Mouse (Mus musculus): ENCODE results near the gene Vmn2r52. TPM values are rescaled to one million over a fixed set of nuclear protein-coding genes. Genes with fewer than 3 reads are reported as not detected.

The Vmn2r52 gene
- polyA plus RNA-seq (2017; shearing (Covaris generic)), result 1 to 10 TPM in 1 of 2 experiments, under 1 TPM in 1; 0.22 to 1.3 TPM

GRCm38 (mm10) chr7:10176473-10176872 lies at the start of gene Vmn2r52:
Vmn2r52 (minus strand) TSS chr7:10176573.

GRCm38 (mm10) chr7:10105641-10106040 lies 70.7 kb downstream of the Vmn2r52 start, which contains the start of gene Vmn2r51:
Vmn2r51 (minus strand) TSS chr7:10105741.

Other genes with a start within 250 kb of the Vmn2r52 start
- gene Vmn2r48, start 223.0 kb downstream of the Vmn2r52 start, polyA plus RNA-seq (2017; shearing (Covaris generic)), result under 1 TPM in 1 of 2 experiments, not detected in 1; 0.55 TPM
- under 1 TPM; 0.29 to 0.54 TPM for gene Vmn2r49, start 184.3 kb downstream of the Vmn2r52 start, polyA plus RNA-seq (2017; shearing (Covaris generic))
- gene Vmn2r50, start 123.3 kb downstream of the Vmn2r52 start, polyA plus RNA-seq (2017; shearing (Covaris generic)), result under 1 TPM in 1 of 2 experiments, not detected in 1; 0.23 TPM
- under 1 TPM in 1 of 2 experiments, not detected in 1; 0.50 TPM for gene Vmn2r51, start 70.8 kb downstream of the Vmn2r52 start, polyA plus RNA-seq (2017; shearing (Covaris generic))
- gene Vmn1r66, start 101.4 kb upstream of the Vmn2r52 start, polyA plus RNA-seq (2017; shearing (Covaris generic)), result under 1 TPM in 1 of 2 experiments, not detected in 1; 0.10 TPM

Measured in inflammation-experienced regulatory T-cells (primary cell).